22 mouse cellular contexts compared by ENCODE assay signal in genomic region chr11:35293197-35293596, GRCm38 (mm10).
DNase-seq lines count a peak whose midpoint lies in the region; ATAC-seq and TF ChIP-seq lines count a peak whose summit lies in the region.
"Had no signal": no experiment of that assay in that cellular context is flagged by ENCODE, and none has a peak within 500 bp of the region (broad histone marks: within the 10 kb centered on the region; RNA-seq: fewer than 3 reads in every experiment).

No protein-coding gene starts in this region.

- ATAC-seq in heart, embryonic 16.5 days (replicated peaks; ENCODE audit: extremely low read depth, insufficient read depth, low FRiP score) = peak; percentile 95
- ATAC-seq: forebrain, embryonic 15.5 days had no signal

- peaks cover 8% of the 10 kb centered on the region for H3K4me1 ChIP-seq in kidney, adult 2 months (ENCODE audit: control insufficient read depth, insufficient read depth, low read length)
- peaks cover 27% of the 10 kb centered on the region for H3K4me1 ChIP-seq in heart, embryonic 16.5 days (ENCODE audit: control insufficient read depth, insufficient read depth, low read length)
- H3K4me1 ChIP-seq: liver, embryonic 13.5 days had no signal

- no peaks in the 10 kb centered on the region for H3K27me3 ChIP-seq in kidney, adult 2 months (replicated peaks; ENCODE audit: control insufficient read depth, insufficient read depth, low read length)
- H3K27me3 ChIP-seq in heart, embryonic 16.5 days (ENCODE audit: control insufficient read depth, insufficient read depth, low read length) = no peaks in the 10 kb centered on the region
- H3K27me3 ChIP-seq: embryonic facial prominence, embryonic 12.5 days; forebrain, embryonic 15.5 days; kidney, embryonic 15.5 days; limb, embryonic 12.5 days; liver, embryonic 13.5 days had no signal

- TF ChIP-seq POLR2A in kidney, adult 2 months (IDR thresholded peaks at IDR 0.05; ENCODE audit: low read depth, low read length) = no peak

- H3K9me3 ChIP-seq in heart, embryonic 16.5 days (replicated peaks; ENCODE audit: control insufficient read depth, low read length) = no peaks in the 10 kb centered on the region
- H3K9me3 ChIP-seq: embryonic facial prominence, embryonic 12.5 days; forebrain, embryonic 15.5 days; hindbrain, embryonic 12.5 days; kidney, embryonic 15.5 days; limb, embryonic 12.5 days; liver, embryonic 13.5 days; neural tube, embryonic 12.5 days had no signal

- H3K4me2 ChIP-seq in heart, embryonic 16.5 days (ENCODE audit: low read depth, low read length) = no peak overlapping the region
- H3K4me2 ChIP-seq: embryonic facial prominence, embryonic 12.5 days; forebrain, embryonic 15.5 days; hindbrain, embryonic 12.5 days; kidney, embryonic 15.5 days; limb, embryonic 12.5 days; liver, embryonic 13.5 days; lung, embryonic 14.5 days; midbrain, embryonic 11.5 days; neural tube, embryonic 12.5 days had no signal

- no peak overlapping the region for H3K4me3 ChIP-seq in kidney, adult 2 months (ENCODE audit: insufficient read depth, low read depth, low read length)
- no peak overlapping the region for H3K4me3 ChIP-seq in heart, embryonic 16.5 days (ENCODE audit: low read length)
- H3K4me3 ChIP-seq: embryonic facial prominence, embryonic 12.5 days; forebrain, embryonic 15.5 days; hindbrain, embryonic 12.5 days; kidney, embryonic 15.5 days; limb, embryonic 12.5 days; liver, embryonic 13.5 days; neural tube, embryonic 12.5 days had no signal

- H3K9ac ChIP-seq in heart, embryonic 16.5 days (ENCODE audit: low read length) = no peak overlapping the region
- H3K9ac ChIP-seq: embryonic facial prominence, embryonic 12.5 days; forebrain, embryonic 15.5 days; hindbrain, embryonic 12.5 days; kidney, embryonic 15.5 days; limb, embryonic 12.5 days; liver, embryonic 13.5 days; lung, embryonic 14.5 days; neural tube, embryonic 12.5 days had no signal

- no peak overlapping the region for H3K27ac ChIP-seq in kidney, adult 2 months (ENCODE audit: insufficient read depth, low read depth, low read length)
- peak overlapping the region; percentile 88 for H3K27ac ChIP-seq in heart, embryonic 16.5 days (ENCODE audit: low read length)
- H3K27ac ChIP-seq: embryonic facial prominence, embryonic 12.5 days; forebrain, embryonic 15.5 days; hindbrain, embryonic 12.5 days; kidney, embryonic 15.5 days; limb, embryonic 12.5 days; liver, embryonic 13.5 days; macrophage; neural tube, embryonic 12.5 days had no signal

- WGBS in kidney, adult 2 months = 55% methylated on average over 5 of the region's 5 CpGs
- 19% methylated on average over 5 of the region's 5 CpGs for WGBS in heart, embryonic 16.5 days

- no peak for TF ChIP-seq CTCF in kidney, adult 2 months (conservative IDR thresholded peaks at IDR 0.05; ENCODE audit: insufficient read depth, insufficient read length, low read depth, low read length)

- DNase-seq in kidney, adult 2 months = peak; percentile 28
- DNase-seq in kidney, adult 18-20 months = no peak
- peak; percentile 35 for DNase-seq in 3T3-L1 (ENCODE audit: low read depth, low spot score)
- peak; percentile 49 to 54 for DNase-seq in heart, adult 9 months (ENCODE audit: low spot score in 2 of 2)
- no peak for DNase-seq in adrenal gland, adult 8-10 months
- DNase-seq in layer of hippocampus, adult 9-11 months = no peak
- DNase-seq in cerebellum, postnatal 4 days (ENCODE audit: low spot score in 2 of 2) = no peak
- DNase-seq: cerebellum, adult 8-10 months; gastrocnemius, postnatal 25 days; liver, embryonic 13.5 days; lung, embryonic 14.5 days; spleen, adult 18-20 months; thymus, postnatal 25 days had no signal

- H3K36me3 ChIP-seq in kidney, adult 2 months (ENCODE audit: control insufficient read depth, insufficient read depth, low read length) = no peaks in the 10 kb centered on the region
- H3K36me3 ChIP-seq in heart, embryonic 16.5 days (ENCODE audit: control insufficient read depth, insufficient read depth) = no peaks in the 10 kb centered on the region
- H3K36me3 ChIP-seq: embryonic facial prominence, embryonic 12.5 days; forebrain, embryonic 15.5 days; hindbrain, embryonic 12.5 days; kidney, embryonic 15.5 days; limb, embryonic 12.5 days; liver, embryonic 13.5 days; neural tube, embryonic 12.5 days had no signal

Comparison
In these comparisons a context has a peak if more than half of its experiments do, and no peak if none do; other contexts are left out.
1. DNase-seq: peak in kidney, adult 2 months (single experiment), 3T3-L1 (single experiment) and heart, adult 9 months (2 of 2); none in kidney, adult 18-20 months (single experiment), adrenal gland, adult 8-10 months (single experiment), layer of hippocampus, adult 9-11 months (single experiment) and cerebellum, postnatal 4 days (0 of 2).